Mouse (Mus musculus) hindbrain, postnatal 0 days (tissue): ENCODE measurements around the gene Wt1. TPM values are rescaled to one million over a fixed set of nuclear protein-coding genes. Genes with fewer than 3 reads are reported as not detected.

Experiments used
- ATAC-seq: fragments of 200-750 bp; cut with Nextera tagmentation; 2 replicates; pipeline ENCODE4 v1.8.0; 2017; ENCODE audit warnings: mild to moderate bottlenecking, moderate TSS enrichment, moderate library complexity
- DNase-seq: peaks from one replicate; pipeline ENCODE4 v3.0.0-alpha.2; 2015; ENCODE audit warnings: low spot score
- H3K27ac ChIP-seq: fragments of 300-500 bp; sonication (generic); 2 replicates; pipeline ENCODE4 v1.5.1; 2014; ENCODE audit warnings: mild to moderate bottlenecking
- H3K27me3 ChIP-seq: fragments of 300-500 bp; sonication (generic); 2 replicates; pipeline ENCODE4 v1.6.1; 2014; ENCODE audit warnings: low read length, mixed read lengths; ENCODE audit not compliant: insufficient read depth
- H3K36me3 ChIP-seq: fragments of 300-500 bp; sonication (generic); 2 replicates; pipeline ENCODE4 v1.6.1; 2014; ENCODE audit warnings: low read length, mixed read lengths; ENCODE audit not compliant: insufficient read depth
- H3K4me1 ChIP-seq: fragments of 300-500 bp; sonication (generic); 2 replicates; pipeline ENCODE4 v1.6.1; 2014; ENCODE audit warnings: antibody characterized with exemption, low read length, mixed read lengths; ENCODE audit not compliant: insufficient read depth
- H3K4me2 ChIP-seq: fragments of 300-500 bp; sonication (generic); 2 replicates; pipeline ENCODE4 v1.6.1; 2014; ENCODE audit warnings: low read depth, mild to moderate bottlenecking, low read length, moderate library complexity, mixed read lengths
- H3K4me3 ChIP-seq: fragments of 300-500 bp; sonication (generic); 2 replicates; pipeline ENCODE4 v1.5.1; 2014; ENCODE audit warnings: low read length
- H3K9ac ChIP-seq: fragments of 300-500 bp; sonication (generic); replicated peaks from 2 replicates; pipeline ENCODE4 v1.6.1; 2014; ENCODE audit warnings: mild to moderate bottlenecking, low read length, moderate library complexity, mixed read lengths
- H3K9me3 ChIP-seq: fragments of 300-500 bp; sonication (generic); 2 replicates; pipeline ENCODE4 v1.6.1; 2016; ENCODE audit warnings: low read length, mixed read lengths
- CTCF ChIP-seq: IDR thresholded peaks from 2 replicates; pipeline ENCODE4 v1.5.1; 2016; ENCODE audit warnings: antibody characterized with exemption, control low read depth, low read depth
- WGBS: fragments of 180-500 bp; shearing (Covaris S2); extraction: QIAGEN DNeasy Blood & Tissue Kit; methylation state at CpG from one replicate; pipeline ENCODE4 v1.1.7; 2014; 5-methylcytosine and 5-hydroxymethylcytosine counted together
- polyA plus RNA-seq: library from polyadenylated mRNA; unstranded; fragments of >200 nt; fragmentation: Nextera tagmentation; extraction: Ambion mirVana; gene quantifications from 2 replicates; pipeline ENCODE4 v1.2.1, GENCODE M21; 2015
- total RNA-seq: library from RNA; depleted of rRNA; stranded (reverse); fragments of >200 nt; gene quantifications from 2 replicates; pipeline ENCODE4 v1.2.3, GENCODE M21; 2014

Gene Wt1
- total and polyA plus RNA-seq, 2 experiments from 2014 or later, result 0.56 to 1.9 TPM

- H3K36me3 ChIP-seq, result no peaks in the 10 kb centered on the region
- no peaks in the 10 kb centered on the region for H3K9me3 ChIP-seq
- no peaks in the 10 kb centered on the region for H3K27me3 ChIP-seq
- no peak overlapping the region for H3K4me2 ChIP-seq
- H3K9ac ChIP-seq, result no peak overlapping the region
- H3K4me3 ChIP-seq, result no peak overlapping the region
- 26% methylated on average over 7 of the region's 7 CpGs for WGBS
- no peak for TF ChIP-seq CTCF
- 0 out of 2 replicates have a peak, but pooled peaks cover 15% of the 10 kb centered on the region for H3K4me1 ChIP-seq
- peak; percentile 55; the same call in 1 of the 2 replicates for ATAC-seq
- peak; percentile 81 for DNase-seq
- no peak overlapping the region for H3K27ac ChIP-seq
Observed at GRCm38 (mm10) chr2:105089581-105090508, 36.5 kb upstream of the Wt1 start.

GRCm38 (mm10) chr2:105090991-105091390 is 35.3 kb upstream of the Wt1 start:
- Histone ChIP-seq H3K27me3 (no peaks in the 10 kb centered on the region), H3K36me3 (no peaks in the 10 kb centered on the region), H3K9me3 (no peaks in the 10 kb centered on the region), H3K9ac (no peak overlapping the region), H3K4me2 (no peak overlapping the region), H3K27ac (no peak overlapping the region), H3K4me1 (0 out of 2 replicates have a peak, but pooled peaks cover 15% of the 10 kb centered on the region), H3K4me3 (no peak overlapping the region)
- TF ChIP-seq CTCF, result no peak
- ATAC-seq, result no peak
- DNase-seq, result no peak
- 78% methylated on average over 5 of the region's 5 CpGs for WGBS

- Histone ChIP-seq H3K27ac (no peak within 1 kb of the TSS), H3K9me3 (no peaks in the 10 kb centered on the region), H3K4me3 (no peak within 1 kb of the TSS), H3K9ac (no peak within 1 kb of the TSS), H3K4me1 (0 out of 2 replicates have a peak, but pooled peaks cover 15% of the 10 kb centered on the region), H3K4me2 (no peak within 1 kb of the TSS), H3K36me3 (no peaks in the 10 kb centered on the region), H3K27me3 (no peaks in the 10 kb centered on the region)
- no peak for TF ChIP-seq CTCF
- DNase-seq (no peak), ATAC-seq (no peak)
- 95% methylated on average over 2 of the region's 2 CpGs for WGBS
Observed at GRCm38 (mm10) chr2:105091718-105092117, 34.6 kb upstream of the Wt1 start, which contains the start of gene Gm11060. Gm11060 (plus strand) TSS chr2:105092018.

- Histone ChIP-seq H3K4me2 (no peak overlapping the region), H3K36me3 (no peaks in the 10 kb centered on the region), H3K9ac (no peak overlapping the region), H3K27ac (no peak overlapping the region), H3K4me3 (no peak overlapping the region), H3K4me1 (no peaks in the 10 kb centered on the region), H3K9me3 (no peaks in the 10 kb centered on the region), H3K27me3 (no peaks in the 10 kb centered on the region)
- peak; percentile 14 for DNase-seq
- TF ChIP-seq CTCF, result no peak
- ATAC-seq, result no peak
- WGBS, result 73% methylated on average over 22 of the region's 22 CpGs
Observed at GRCm38 (mm10) chr2:105097294-105097953, 28.9 kb upstream of the Wt1 start.

GRCm38 (mm10) chr2:105099410-105099809 is 26.9 kb upstream of the Wt1 start:
- Histone ChIP-seq H3K27me3 (no peaks in the 10 kb centered on the region), H3K4me2 (no peak overlapping the region), H3K36me3 (no peaks in the 10 kb centered on the region), H3K9ac (no peak overlapping the region), H3K9me3 (no peaks in the 10 kb centered on the region), H3K4me1 (no peaks in the 10 kb centered on the region), H3K27ac (no peak overlapping the region), H3K4me3 (no peak overlapping the region)
- ATAC-seq, result no peak
- DNase-seq, result peak; percentile 21
- 47% methylated on average over 7 of the region's 7 CpGs for WGBS
- TF ChIP-seq CTCF, result no peak

GRCm38 (mm10) chr2:105100541-105100940 is 25.8 kb upstream of the Wt1 start:
- Histone ChIP-seq H3K9ac (no peak overlapping the region), H3K4me1 (no peaks in the 10 kb centered on the region), H3K9me3 (no peaks in the 10 kb centered on the region), H3K27ac (no peak overlapping the region), H3K4me2 (no peak overlapping the region), H3K36me3 (no peaks in the 10 kb centered on the region), H3K4me3 (no peak overlapping the region), H3K27me3 (no peaks in the 10 kb centered on the region)
- ATAC-seq (no peak), DNase-seq (no peak)
- TF ChIP-seq CTCF, result no peak
- WGBS, result 69% methylated on average over 7 of the region's 7 CpGs
